Mouse (Mus musculus): ENCODE measurements around the gene Bicd2.
"Not testable (repeated sequence)": the region's sequence is repeated elsewhere in the genome, so short reads cannot be mapped to it uniquely, and the experiment has no call there.

The Bicd2 gene

GRCm38 (mm10) chr13:49357367-49358026 lies 16.1 kb downstream of the Bicd2 start:
- DNase-seq (ENCODE audit: low read depth in 1 of 2, low spot score in 2 of 2): no peak

- DNase-seq (ENCODE audit: low read depth in 1 of 2, low spot score in 2 of 2): no peak
Observed at GRCm38 (mm10) chr13:49358184-49358583, 16.8 kb downstream of the Bicd2 start.

GRCm38 (mm10) chr13:49360906-49361406 lies 19.6 kb downstream of the Bicd2 start:
- no peak for DNase-seq (ENCODE audit: low read depth in 1 of 2, low spot score in 2 of 2)

- no peak for DNase-seq (ENCODE audit: low read depth in 1 of 2, low spot score in 2 of 2)
Observed at GRCm38 (mm10) chr13:49362364-49362763, 21.0 kb downstream of the Bicd2 start.

- DNase-seq (ENCODE audit: low read depth in 1 of 2, low spot score in 2 of 2): no peak
Observed at GRCm38 (mm10) chr13:49362804-49363203, 21.4 kb downstream of the Bicd2 start.

- no peak for DNase-seq (ENCODE audit: low read depth in 1 of 2, low spot score in 2 of 2)
Observed at GRCm38 (mm10) chr13:49364716-49365115, 23.3 kb downstream of the Bicd2 start.

- DNase-seq (ENCODE audit: low read depth in 1 of 2, low spot score in 2 of 2): no peak
Observed at GRCm38 (mm10) chr13:49367657-49368440, 26.5 kb downstream of the Bicd2 start.

GRCm38 (mm10) chr13:49369404-49369803 lies 28.0 kb downstream of the Bicd2 start:
- no peak for DNase-seq (ENCODE audit: low read depth in 1 of 2, low spot score in 2 of 2)

- not testable (repeated sequence) for DNase-seq (ENCODE audit: low read depth in 1 of 2, low spot score in 2 of 2)
Observed at GRCm38 (mm10) chr13:49370216-49370615, 28.8 kb downstream of the Bicd2 start.

GRCm38 (mm10) chr13:49370916-49371315 lies 29.5 kb downstream of the Bicd2 start:
- not testable (repeated sequence) for DNase-seq (ENCODE audit: low read depth in 1 of 2, low spot score in 2 of 2)

GRCm38 (mm10) chr13:49371428-49371899 lies 30.1 kb downstream of the Bicd2 start:
- no peak for DNase-seq (ENCODE audit: low read depth in 1 of 2, low spot score in 2 of 2)

- DNase-seq (ENCODE audit: low read depth in 1 of 2, low spot score in 2 of 2): no peak
Observed at GRCm38 (mm10) chr13:49372370-49373060, 31.1 kb downstream of the Bicd2 start.

- DNase-seq (ENCODE audit: low read depth in 1 of 2, low spot score in 2 of 2): no peak
Observed at GRCm38 (mm10) chr13:49374304-49374703, 32.9 kb downstream of the Bicd2 start.

- DNase-seq (ENCODE audit: low read depth in 1 of 2, low spot score in 2 of 2): no peak
Observed at GRCm38 (mm10) chr13:49374730-49375129, 33.3 kb downstream of the Bicd2 start.

- DNase-seq (ENCODE audit: low read depth in 1 of 2, low spot score in 2 of 2): no peak
Observed at GRCm38 (mm10) chr13:49377608-49378007, 36.2 kb downstream of the Bicd2 start.

- DNase-seq (ENCODE audit: low read depth in 1 of 2, low spot score in 2 of 2): no peak
Observed at GRCm38 (mm10) chr13:49379301-49379700, 37.9 kb downstream of the Bicd2 start.

- peak; percentile 37 to 66 for DNase-seq (ENCODE audit: low read depth in 1 of 2, low spot score in 2 of 2)
Observed at GRCm38 (mm10) chr13:49381230-49381629, 39.8 kb downstream of the Bicd2 start.

GRCm38 (mm10) chr13:49382997-49383396 lies 41.6 kb downstream of the Bicd2 start:
- DNase-seq (ENCODE audit: low read depth in 1 of 2, low spot score in 2 of 2): no peak

GRCm38 (mm10) chr13:49384751-49385463 lies 43.5 kb downstream of the Bicd2 start:
- DNase-seq (ENCODE audit: low read depth in 1 of 2, low spot score in 2 of 2): no peak

GRCm38 (mm10) chr13:49391374-49391773 lies 50.0 kb downstream of the Bicd2 start:
- no peak for DNase-seq (ENCODE audit: low read depth in 1 of 2, low spot score in 2 of 2)

GRCm38 (mm10) chr13:49393579-49393978 lies 52.2 kb downstream of the Bicd2 start:
- no peak for DNase-seq (ENCODE audit: low read depth in 1 of 2, low spot score in 2 of 2)

All from monocyte, adult 2 months (primary cell).